Mouse (Mus musculus): ENCODE measurements around the gene Sstr1. TPM values are rescaled to one million over a fixed set of nuclear protein-coding genes. Genes with fewer than 3 reads are reported as not detected.

The Sstr1 gene
- 0.90 and 1.0 TPM in 2 replicates for polyA plus RNA-seq (2015; fragmentation: Nextera tagmentation; extraction: Ambion mirVana)

- no peaks in the 10 kb centered on the region for H3K9me3 ChIP-seq (ENCODE audit: control insufficient read depth, low read length)
- no peak within 1 kb of the TSS for H3K27ac ChIP-seq (replicated peaks)
- H3K4me2 ChIP-seq (replicated peaks; ENCODE audit: low read depth): peak within 1 kb of the TSS; percentile 59
- H3K4me1 ChIP-seq (replicated peaks; ENCODE audit: control insufficient read depth, insufficient read depth): no peaks in the 10 kb centered on the region
- peak within 1 kb of the TSS; percentile 40 for H3K4me3 ChIP-seq (ENCODE audit: low read depth, low read length)
- no peaks in the 10 kb centered on the region for H3K36me3 ChIP-seq (ENCODE audit: control insufficient read depth, insufficient read depth, low read length)
- WGBS: 30% methylated on average over 21 of the region's 21 CpGs
- H3K27me3 ChIP-seq (ENCODE audit: control insufficient read depth, insufficient read depth, low read length): peaks cover 12% of the 10 kb centered on the region
- ATAC-seq (ENCODE audit: low FRiP score, low TSS enrichment): peak; percentile 79
- H3K9ac ChIP-seq (ENCODE audit: low read length): no peak within 1 kb of the TSS
- TF ChIP-seq EP300 (optimal IDR thresholded peaks at IDR 0.05) (no peak), CTCF (IDR thresholded peaks at IDR 0.05; ENCODE audit: low read depth) (no peak)
- DNase-seq (ENCODE audit: low spot score): peak; percentile 78
These were observed at the start of gene Sstr1 for GRCm38 (mm10) chr12:58211163-58212071. TSS of gene Sstr1 (plus strand) at chr12:58211772.

GRCm38 (mm10) chr12:58198810-58199209, 12.8 kb upstream of the Sstr1 start:
- no peaks in the 10 kb centered on the region for H3K9me3 ChIP-seq (ENCODE audit: control insufficient read depth, low read length)
- no peak overlapping the region for H3K4me2 ChIP-seq (replicated peaks; ENCODE audit: low read depth)
- no peaks in the 10 kb centered on the region for H3K36me3 ChIP-seq (ENCODE audit: control insufficient read depth, insufficient read depth, low read length)
- no peak overlapping the region for H3K27ac ChIP-seq (replicated peaks)
- TF ChIP-seq CTCF (IDR thresholded peaks at IDR 0.05; ENCODE audit: low read depth) (no peak), EP300 (optimal IDR thresholded peaks at IDR 0.05) (no peak)
- no peak overlapping the region for H3K9ac ChIP-seq (ENCODE audit: low read length)
- ATAC-seq (ENCODE audit: low FRiP score, low TSS enrichment) (no peak), DNase-seq (ENCODE audit: low spot score) (no peak)
- H3K27me3 ChIP-seq (ENCODE audit: control insufficient read depth, insufficient read depth, low read length): no peaks in the 10 kb centered on the region
- WGBS: 65% methylated on average over 1 of the region's 1 CpGs
- H3K4me3 ChIP-seq (ENCODE audit: low read depth, low read length): no peak overlapping the region
- H3K4me1 ChIP-seq (replicated peaks; ENCODE audit: control insufficient read depth, insufficient read depth): no peaks in the 10 kb centered on the region

- Histone ChIP-seq H3K9ac (ENCODE audit: low read length) (no peak overlapping the region), H3K4me2 (replicated peaks; ENCODE audit: low read depth) (no peak overlapping the region), H3K4me1 (replicated peaks; ENCODE audit: control insufficient read depth, insufficient read depth) (no peaks in the 10 kb centered on the region), H3K4me3 (ENCODE audit: low read depth, low read length) (no peak overlapping the region), H3K27ac (replicated peaks) (no peak overlapping the region), H3K9me3 (ENCODE audit: control insufficient read depth, low read length) (no peaks in the 10 kb centered on the region), H3K27me3 (ENCODE audit: control insufficient read depth, insufficient read depth, low read length) (no peaks in the 10 kb centered on the region), H3K36me3 (ENCODE audit: control insufficient read depth, insufficient read depth, low read length) (no peaks in the 10 kb centered on the region)
- no peak for DNase-seq (ENCODE audit: low spot score)
- ATAC-seq (ENCODE audit: low FRiP score, low TSS enrichment): no peak
- no peak for TF ChIP-seq EP300 (optimal IDR thresholded peaks at IDR 0.05)
- peak; percentile 71 for TF ChIP-seq CTCF (IDR thresholded peaks at IDR 0.05; ENCODE audit: low read depth)
These were observed 10.4 kb upstream of the Sstr1 start for GRCm38 (mm10) chr12:58201190-58201589.

- Histone ChIP-seq H3K9me3 (ENCODE audit: control insufficient read depth, low read length) (no peaks in the 10 kb centered on the region), H3K9ac (ENCODE audit: low read length) (no peak overlapping the region), H3K36me3 (ENCODE audit: control insufficient read depth, insufficient read depth, low read length) (no peaks in the 10 kb centered on the region), H3K4me1 (replicated peaks; ENCODE audit: control insufficient read depth, insufficient read depth) (no peaks in the 10 kb centered on the region), H3K27me3 (ENCODE audit: control insufficient read depth, insufficient read depth, low read length) (peaks cover 8% of the 10 kb centered on the region), H3K4me3 (ENCODE audit: low read depth, low read length) (no peak overlapping the region), H3K4me2 (replicated peaks; ENCODE audit: low read depth) (no peak overlapping the region), H3K27ac (replicated peaks) (no peak overlapping the region)
- WGBS: 92% methylated on average over 1 of the region's 1 CpGs
- TF ChIP-seq CTCF (IDR thresholded peaks at IDR 0.05; ENCODE audit: low read depth) (no peak), EP300 (optimal IDR thresholded peaks at IDR 0.05) (no peak)
- ATAC-seq (ENCODE audit: low FRiP score, low TSS enrichment): no peak
- no peak for DNase-seq (ENCODE audit: low spot score)
These were observed 3.6 kb upstream of the Sstr1 start for GRCm38 (mm10) chr12:58207956-58208355.

- Histone ChIP-seq H3K4me3 (ENCODE audit: low read depth, low read length) (peak overlapping the region; percentile 40), H3K27me3 (ENCODE audit: control insufficient read depth, insufficient read depth, low read length) (peaks cover 12% of the 10 kb centered on the region), H3K36me3 (ENCODE audit: control insufficient read depth, insufficient read depth, low read length) (no peaks in the 10 kb centered on the region), H3K27ac (replicated peaks) (no peak overlapping the region), H3K4me2 (replicated peaks; ENCODE audit: low read depth) (peak overlapping the region; percentile 59), H3K9me3 (ENCODE audit: control insufficient read depth, low read length) (no peaks in the 10 kb centered on the region), H3K4me1 (replicated peaks; ENCODE audit: control insufficient read depth, insufficient read depth) (no peaks in the 10 kb centered on the region), H3K9ac (ENCODE audit: low read length) (no peak overlapping the region)
- WGBS: under 1% methylated on average over 38 of the region's 39 CpGs
- ATAC-seq (ENCODE audit: low FRiP score, low TSS enrichment): peak; percentile 41; the same call in 1 of the 2 replicates
- peak; percentile 26 for DNase-seq (ENCODE audit: low spot score)
- TF ChIP-seq CTCF (IDR thresholded peaks at IDR 0.05; ENCODE audit: low read depth) (peak; percentile 15; the same call in 1 of the 2 replicates), EP300 (optimal IDR thresholded peaks at IDR 0.05) (no peak)
These were observed 820 bp downstream of the Sstr1 start for GRCm38 (mm10) chr12:58212261-58212923.
